19 mouse cellular contexts compared by ENCODE assay signal in the genomic region with DNA sequence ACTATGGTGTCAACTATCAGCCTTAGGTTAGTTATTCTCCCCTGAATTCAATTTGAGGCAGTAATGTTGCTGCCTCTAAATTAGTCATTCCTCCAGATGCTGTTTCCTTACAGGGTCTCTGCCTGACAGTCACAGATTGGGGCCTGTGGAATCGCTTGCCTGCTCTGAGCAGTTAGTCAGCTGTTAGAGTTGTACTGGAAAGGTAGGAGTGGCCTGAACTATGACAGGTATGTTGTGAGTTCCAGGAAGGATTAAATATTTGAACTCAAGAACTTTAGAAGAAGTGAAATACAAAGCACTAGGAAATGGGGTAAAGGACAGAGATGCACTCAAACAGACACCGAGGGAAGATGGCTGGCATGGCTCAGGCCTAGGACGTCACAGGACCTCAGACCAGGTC.
"Had no signal": no experiment of that assay in that cellular context is flagged by ENCODE, and none has a peak within 500 bp of the region (broad histone marks: within the 10 kb centered on the region; RNA-seq: fewer than 3 reads in every experiment).

No protein-coding gene starts in this region.

- H3K4me1 ChIP-seq: neural tube, embryonic 12.5 days had no signal

- H3K27me3 ChIP-seq: limb, embryonic 12.5 days; liver, embryonic 13.5 days; lung, embryonic 15.5 days; megakaryocyte, embryonic 14.5 days; neural tube, embryonic 12.5 days had no signal

- H3K4me3 ChIP-seq: limb, embryonic 12.5 days; liver, embryonic 13.5 days; lung, embryonic 15.5 days; megakaryocyte, embryonic 14.5 days; myocyte; neural tube, embryonic 12.5 days had no signal

- DNase-seq: kidney, adult 8-10 months; kidney, postnatal 25 days; layer of hippocampus, adult 9-11 months; layer of hippocampus, postnatal 36 days; liver; liver, embryonic 13.5 days; liver, postnatal 0 days; retina, postnatal 1 day; right cerebral cortex, postnatal 4 days; spleen, adult 18-20 months; thymus, adult 18-20 months; thymus, postnatal 14 days had no signal

- H3K36me3 ChIP-seq: limb, embryonic 12.5 days; liver, embryonic 13.5 days; lung, embryonic 15.5 days; neural tube, embryonic 12.5 days had no signal

- ATAC-seq: intestine, postnatal 0 days; liver, postnatal 0 days had no signal

- H3K9ac ChIP-seq: limb, embryonic 12.5 days; liver, embryonic 13.5 days; liver, postnatal 0 days; lung, embryonic 15.5 days; neural tube, embryonic 12.5 days had no signal

- H3K4me2 ChIP-seq: limb, embryonic 12.5 days; liver, embryonic 13.5 days; lung, embryonic 15.5 days; neural tube, embryonic 12.5 days had no signal

- H3K9me3 ChIP-seq: limb, embryonic 12.5 days; liver, embryonic 13.5 days; lung, embryonic 15.5 days; megakaryocyte, embryonic 14.5 days; neural tube, embryonic 12.5 days had no signal

- H3K27ac ChIP-seq: limb, embryonic 12.5 days; liver, embryonic 13.5 days; lung, embryonic 15.5 days; macrophage; neural tube, embryonic 12.5 days had no signal
